Mouse (Mus musculus): ENCODE results near the gene Alpl.

Alpl gene

DNA sequence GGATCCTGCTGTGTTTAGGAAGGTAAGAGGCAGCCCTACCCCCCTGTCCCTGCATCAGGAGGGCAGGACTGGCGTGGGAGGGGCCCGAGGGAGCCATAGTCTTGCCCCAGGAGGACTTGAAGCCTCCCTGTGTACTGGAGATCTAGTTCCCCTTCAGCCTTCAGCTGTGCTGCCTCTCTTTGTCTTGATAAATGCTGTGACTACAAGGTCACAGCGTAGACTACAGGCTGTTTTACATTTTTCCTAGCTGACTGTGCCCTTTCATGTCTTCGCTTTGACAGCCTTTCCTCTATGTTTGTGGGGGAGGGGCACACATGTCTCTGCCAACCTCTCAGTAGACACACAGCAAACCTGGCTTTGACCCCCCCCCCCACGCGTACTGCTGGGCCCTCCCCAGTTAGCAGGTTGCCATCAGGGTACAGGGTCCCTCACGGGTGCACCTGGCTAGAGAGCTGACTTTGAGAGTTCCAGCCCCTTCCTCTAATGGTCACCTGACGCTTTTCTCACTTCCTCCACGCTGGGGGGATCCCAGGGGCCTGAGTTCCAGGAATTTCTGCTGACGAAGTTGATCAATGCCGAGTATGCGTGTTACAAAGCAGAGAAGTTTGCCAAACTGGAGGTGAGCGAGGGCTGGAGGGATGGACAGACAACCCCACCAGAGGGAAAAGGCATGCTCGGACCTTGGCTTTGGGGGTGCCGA is 76.7 kb downstream of the Alpl start:
- DNase-seq (ENCODE audit: low spot score in 2 of 2), result no peak

GRCm38 (mm10) chr4:137717671-137718070 is 78.5 kb downstream of the Alpl start:
- DNase-seq (ENCODE audit: low spot score in 2 of 2), result no peak

- no peak for DNase-seq (ENCODE audit: low spot score in 2 of 2)
Measured at GRCm38 (mm10) chr4:137717005-137717404, 79.2 kb downstream of the Alpl start.

DNA sequence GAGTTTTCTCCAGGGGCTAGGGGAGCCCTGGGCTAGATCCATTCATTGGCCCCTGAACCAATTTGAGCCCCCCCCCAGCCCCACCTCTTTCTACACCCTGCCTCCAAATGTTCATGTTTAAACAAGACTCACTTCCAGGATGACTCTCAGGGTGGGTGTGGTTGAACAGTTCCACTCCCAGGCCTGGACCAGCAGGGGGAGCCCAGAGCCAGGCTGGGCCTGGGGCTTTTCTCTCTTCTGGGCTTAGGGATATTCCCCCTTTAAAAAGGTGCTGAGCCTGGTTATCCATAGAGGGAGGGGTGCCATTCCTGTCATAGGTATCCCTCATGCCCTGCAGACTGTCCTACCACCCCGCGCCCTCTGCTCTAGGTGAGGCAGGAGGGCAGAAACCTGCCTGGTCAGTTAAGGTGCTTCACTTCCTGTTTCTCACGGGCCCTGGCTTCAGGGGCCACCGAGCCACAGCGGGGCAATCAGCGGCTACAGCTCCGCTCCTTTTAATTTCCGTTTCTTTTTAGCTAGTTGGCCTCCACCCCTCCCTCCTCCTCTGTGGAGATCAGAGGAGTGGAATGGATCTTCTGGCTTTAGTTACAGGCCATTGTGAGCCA is 82.1 kb downstream of the Alpl start:
- DNase-seq (ENCODE audit: low spot score in 2 of 2), result no peak

GRCm38 (mm10) chr4:137712963-137713362 is 83.2 kb downstream of the Alpl start:
- DNase-seq (ENCODE audit: low spot score in 2 of 2), result no peak

DNA sequence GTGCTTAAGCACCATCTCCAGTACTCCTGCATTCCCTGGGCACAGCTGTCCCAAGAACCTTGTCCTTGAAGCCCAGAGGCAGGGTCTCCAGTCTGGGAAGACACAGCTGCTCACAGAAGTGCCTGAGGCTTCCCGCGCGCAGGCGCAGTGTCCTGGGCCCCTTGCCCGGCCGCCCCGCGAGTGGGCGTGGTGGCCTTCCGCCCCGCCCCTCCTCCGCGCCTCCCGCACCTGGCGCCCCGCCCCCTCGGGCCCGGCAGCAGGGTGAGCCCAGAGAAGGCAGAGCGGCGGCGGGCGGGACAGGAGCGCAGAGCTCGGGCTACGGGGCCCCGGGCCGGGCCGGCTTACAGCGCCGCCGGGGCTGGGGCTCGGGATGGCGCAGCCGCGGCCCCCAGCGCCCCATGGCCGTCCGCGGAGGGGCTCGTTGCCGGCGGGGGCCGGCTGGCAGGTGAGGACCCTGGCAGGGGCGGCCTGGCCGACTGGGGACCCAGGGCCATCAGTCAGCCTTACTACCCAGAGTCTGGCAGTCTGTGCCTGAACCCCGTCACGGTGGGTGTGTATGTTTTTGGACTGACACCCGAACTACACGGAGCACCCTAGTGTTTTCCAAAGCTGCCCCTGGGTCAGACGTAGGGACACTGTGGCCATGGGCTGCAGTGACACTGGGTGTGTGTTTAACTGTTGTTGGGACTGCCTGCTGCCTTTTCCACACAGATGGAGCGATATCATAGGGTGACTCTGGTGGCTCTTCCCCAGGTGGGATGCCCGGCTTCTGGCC is 88.8 kb downstream of the Alpl start:
- peak; percentile 48 to 55 for DNase-seq (ENCODE audit: low spot score in 2 of 2)

DNA sequence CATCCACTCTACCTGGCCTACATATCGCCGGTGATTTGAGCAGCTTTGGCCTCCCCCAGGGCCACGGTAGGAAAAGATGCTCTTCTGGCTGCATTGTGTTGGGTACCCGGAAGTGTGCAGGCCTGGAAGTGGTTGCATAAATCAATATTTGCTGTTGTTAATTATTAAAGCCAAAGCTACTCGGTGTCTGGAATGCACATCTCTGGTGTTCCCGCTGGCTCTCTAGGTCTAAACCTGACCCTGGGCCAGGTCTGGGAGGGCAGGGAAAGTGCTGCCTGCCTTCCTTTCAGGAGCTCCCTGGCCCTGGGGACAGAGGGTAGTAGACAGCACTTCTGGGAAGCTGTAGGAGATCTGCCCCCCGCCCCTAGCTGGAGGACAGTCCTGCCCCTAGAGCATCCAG is 89.7 kb downstream of the Alpl start:
- no peak for DNase-seq (ENCODE audit: low spot score in 2 of 2)

DNA sequence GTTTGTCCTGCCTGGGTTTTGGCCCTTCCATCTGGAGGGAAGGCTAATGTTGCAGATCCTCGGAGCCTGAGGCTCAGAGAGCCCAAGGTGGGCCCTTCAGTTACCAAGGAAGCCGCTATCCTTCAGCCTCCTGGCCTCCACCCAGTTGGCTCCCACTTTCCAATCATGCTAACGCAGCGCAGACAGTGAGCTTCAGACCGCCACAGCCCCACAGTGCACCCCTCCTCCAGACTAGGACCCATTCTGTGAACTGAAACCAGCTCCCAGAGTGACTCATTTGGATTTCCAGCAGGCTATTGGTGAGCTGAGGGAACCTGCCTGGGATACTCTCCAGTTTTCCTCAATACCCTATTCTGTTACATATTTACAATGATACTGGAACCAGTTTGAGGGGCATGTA is 90.8 kb downstream of the Alpl start:
- no peak for DNase-seq (ENCODE audit: low spot score in 2 of 2)

GRCm38 (mm10) chr4:137704561-137704960 is 91.6 kb downstream of the Alpl start:
- DNase-seq (ENCODE audit: low spot score in 2 of 2), result no peak

- DNase-seq (ENCODE audit: low spot score in 2 of 2), result no peak
Measured at GRCm38 (mm10) chr4:137703077-137703476, 93.1 kb downstream of the Alpl start.

- DNase-seq (ENCODE audit: low spot score in 2 of 2), result no peak
Measured at GRCm38 (mm10) chr4:137700960-137701359, 95.2 kb downstream of the Alpl start.

DNA sequence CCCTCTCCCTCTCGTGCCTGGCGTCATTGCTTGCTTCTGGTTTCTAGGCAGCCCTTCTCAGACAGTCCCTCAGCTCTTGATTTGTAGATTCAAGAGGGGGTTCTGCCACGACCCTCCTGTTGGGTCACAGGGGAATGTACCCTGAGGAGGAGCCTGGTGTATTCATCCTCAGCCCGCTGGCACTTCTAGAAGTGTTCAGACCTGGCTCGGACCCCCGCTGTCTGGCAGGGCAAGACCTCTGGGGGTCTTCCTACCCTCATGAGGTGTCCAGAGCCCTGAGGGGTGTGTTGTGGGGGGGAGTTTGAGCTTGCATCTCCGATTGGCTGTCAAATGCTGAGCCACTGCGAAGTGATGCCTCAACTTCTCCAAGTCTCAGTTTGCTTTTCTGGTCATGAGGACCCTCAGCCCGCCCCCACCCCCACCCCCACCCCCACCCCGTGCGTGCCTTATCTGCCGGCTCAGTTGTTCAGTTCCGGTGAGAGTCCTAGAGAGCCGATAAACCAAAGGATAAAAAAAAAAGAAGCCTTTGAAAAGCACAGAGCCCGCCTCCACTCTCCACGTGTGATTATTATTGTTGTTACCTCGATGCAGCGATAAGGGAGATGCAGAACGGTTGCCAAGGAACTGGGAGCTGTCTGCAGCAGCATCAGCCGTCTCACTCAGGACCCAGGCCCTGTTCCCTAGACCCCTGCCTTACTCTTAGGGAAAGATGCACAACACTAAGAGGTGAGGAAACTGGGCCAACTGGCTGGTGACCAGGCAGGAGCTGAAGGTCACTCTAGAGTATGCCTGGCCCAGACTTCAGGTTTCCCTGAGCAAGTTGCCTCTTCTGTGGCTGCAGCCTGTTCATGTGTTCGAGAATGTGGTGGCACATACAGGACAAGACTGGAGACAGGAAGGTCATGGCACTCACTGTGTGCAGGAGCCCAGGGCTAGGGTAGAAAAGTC is 96.6 kb downstream of the Alpl start:
- DNase-seq (ENCODE audit: low spot score in 2 of 2), result no peak

- DNase-seq (ENCODE audit: low spot score in 2 of 2), result no peak
Measured at GRCm38 (mm10) chr4:137698076-137698985, 97.9 kb downstream of the Alpl start.

DNA sequence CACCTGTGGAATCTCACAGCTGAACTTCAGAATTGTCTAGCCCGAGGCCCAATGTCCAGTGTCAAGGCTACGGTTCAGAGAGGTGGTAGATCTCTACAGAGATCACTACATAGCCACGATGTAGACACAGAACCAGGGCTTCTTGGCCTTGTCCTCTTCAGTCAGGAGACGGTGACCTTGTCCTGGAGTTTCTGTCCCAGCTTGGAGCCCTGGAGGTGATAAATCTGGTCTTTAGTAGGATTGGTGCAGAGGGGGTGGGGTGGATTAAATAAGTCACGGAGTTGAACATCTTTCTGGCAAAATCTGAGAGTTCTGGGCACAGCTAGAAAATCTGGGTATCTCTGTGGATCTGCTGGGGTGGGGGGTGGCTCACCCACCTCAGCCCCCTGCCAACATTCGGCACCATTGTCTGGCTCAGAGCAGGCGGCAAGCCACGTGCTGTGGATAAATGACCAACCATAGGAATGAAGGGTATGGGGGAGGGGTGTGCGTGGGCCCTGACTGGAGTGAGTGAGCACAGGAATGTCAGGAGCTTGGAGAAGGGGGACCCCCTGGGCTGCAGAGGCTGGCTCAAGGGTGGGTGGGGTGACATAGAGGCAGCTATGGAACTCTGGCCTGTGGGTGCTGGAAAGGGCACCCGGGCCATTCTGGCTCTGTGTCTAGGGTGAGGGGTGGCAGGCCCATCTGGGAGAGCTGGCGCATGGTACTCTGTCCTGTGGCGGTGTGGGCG is 98.9 kb downstream of the Alpl start:
- DNase-seq (ENCODE audit: low spot score in 2 of 2), result peak in 1 of 2 experiments; percentile 45

- no peak for DNase-seq (ENCODE audit: low spot score in 2 of 2)
Measured at GRCm38 (mm10) chr4:137695900-137696299, 100.3 kb downstream of the Alpl start.

DNA sequence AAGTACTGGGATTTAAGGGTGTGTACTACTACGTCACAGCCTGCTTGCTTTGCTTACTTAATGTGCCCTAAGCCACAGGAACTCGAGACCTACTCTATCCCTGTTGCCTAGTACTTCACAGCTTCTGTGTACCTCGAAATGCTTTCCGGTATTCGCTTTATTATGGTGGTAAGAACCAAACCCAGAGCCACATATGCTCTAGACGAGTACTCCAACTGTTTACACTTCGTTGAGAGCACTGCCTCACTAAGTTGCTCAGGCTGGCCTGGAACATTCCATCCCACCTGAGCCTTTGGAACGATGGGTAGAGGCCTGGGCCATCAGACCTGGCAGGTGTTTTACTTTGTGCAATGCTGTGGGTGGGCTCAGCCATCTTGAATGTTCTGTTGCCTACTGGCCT is 100.9 kb downstream of the Alpl start:
- DNase-seq (ENCODE audit: low spot score in 2 of 2), result no peak

DNA sequence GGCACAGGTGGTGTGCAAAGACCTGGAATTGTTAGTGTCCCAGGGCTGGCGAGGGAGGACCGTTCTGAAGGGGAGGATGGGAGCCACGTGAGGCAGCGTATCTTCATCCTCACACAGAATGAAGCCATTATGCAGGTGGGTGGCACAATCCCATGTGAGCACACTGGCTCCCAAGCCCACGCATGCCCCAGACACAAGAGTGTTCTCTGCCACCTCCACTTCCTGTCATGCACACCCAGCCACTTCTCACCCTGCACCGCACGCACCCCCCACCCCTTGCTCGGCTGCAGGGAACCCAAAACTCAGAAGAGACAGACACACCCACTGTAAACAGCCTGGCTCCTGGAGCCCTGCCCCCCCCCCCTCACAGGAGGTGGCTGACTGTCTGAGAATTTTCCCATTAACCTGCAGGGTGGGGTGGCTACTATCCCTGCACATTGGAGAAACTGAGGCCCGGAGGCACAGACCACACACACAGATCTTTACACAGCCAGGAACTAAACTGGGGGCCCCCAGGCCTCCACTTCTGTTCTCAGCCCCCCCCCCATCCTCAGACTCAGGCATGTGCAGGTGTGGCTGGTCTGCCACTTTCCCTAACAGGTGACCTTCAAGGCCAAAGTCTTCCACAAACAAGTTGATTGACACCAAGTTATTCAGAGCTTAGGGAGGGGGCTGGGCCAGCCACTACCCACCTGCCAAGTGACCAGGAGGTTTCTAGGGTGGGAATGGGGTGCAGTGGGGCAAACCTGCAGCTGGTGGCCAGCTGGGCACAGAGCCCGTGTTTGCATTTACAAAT is 103.9 kb downstream of the Alpl start:
- peak; percentile 59 to 63 for DNase-seq (ENCODE audit: low spot score in 2 of 2)

Data from frontal cortex, postnatal 36 days (tissue).